Mouse (Mus musculus) naive thymus-derived CD4-positive, alpha-beta T cell, adult 5 months (primary cell): ENCODE measurements around the gene Nphp4. TPM values are rescaled to one million over a fixed set of nuclear protein-coding genes. Genes with fewer than 3 reads are reported as not detected.

Experiments
- polyA plus RNA-seq: library from polyadenylated mRNA; unstranded; fragments of 100-300 nt; shearing (Covaris generic); gene quantifications from one replicate; pipeline ENCODE4 v1.2.1, GENCODE M21; 2017

Gene Nphp4
- 0.88 TPM for polyA plus RNA-seq

GRCm38 (mm10) chr4:152476427-152477023 is at the start of gene Nphp4:
Nphp4 (plus strand) TSS chr4:152476706.

GRCm38 (mm10) chr4:152477466-152478223 is 1.1 kb downstream of the Nphp4 start, which contains the start of gene Kcnab2:
Kcnab2 (minus strand) TSS chr4:152477871.

Other genes starting within 250 kb of the Nphp4 start
- gene Gpr153, start 202.5 kb upstream of the Nphp4 start, polyA plus RNA-seq = not detected
- gene Hes3, start 185.0 kb upstream of the Nphp4 start, polyA plus RNA-seq = not detected
- gene Icmt, start 179.5 kb upstream of the Nphp4 start, polyA plus RNA-seq = 21.6 TPM
- gene Rnf207, start 157.7 kb upstream of the Nphp4 start, polyA plus RNA-seq = not detected
- gene Rpl22, start 151.0 kb upstream of the Nphp4 start, polyA plus RNA-seq = 542 TPM
- not detected for gene Chd5, start 138.1 kb upstream of the Nphp4 start, polyA plus RNA-seq
- gene Kcnab2, start 1.2 kb downstream of the Nphp4 start, polyA plus RNA-seq = 103 TPM